Mouse (Mus musculus): ENCODE measurements at regions not wholly inside any gene's neighbourhood (a gene's known extent, or its start where the extent isn't known, plus 50 kb on each side); places are given as distances from the start of the nearest gene placed in this dataset.
A peak's percentile ranks its signal among the peaks of the same experiment; 100 is the strongest.

DNA sequence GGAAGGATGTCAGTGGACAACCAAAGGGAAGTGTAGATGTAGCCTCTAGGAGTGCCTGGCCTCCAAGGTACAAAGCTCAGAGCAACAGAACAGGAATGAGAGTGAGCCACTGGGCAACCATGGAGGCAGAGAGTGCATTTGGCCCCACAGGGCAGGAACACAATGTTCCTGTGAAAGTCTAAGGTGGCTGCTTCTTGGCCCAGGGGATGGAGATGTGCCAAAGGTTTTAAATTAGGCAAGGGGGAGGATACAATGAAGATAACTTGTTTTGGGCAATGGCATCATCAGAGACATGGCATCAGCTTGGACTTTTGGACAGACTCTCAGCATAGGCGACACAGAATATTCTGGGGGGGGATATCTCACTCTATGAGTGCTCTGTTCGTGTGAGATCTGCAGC lies 160.3 kb downstream of the En1 start:
- no peak for DNase-seq

DNA sequence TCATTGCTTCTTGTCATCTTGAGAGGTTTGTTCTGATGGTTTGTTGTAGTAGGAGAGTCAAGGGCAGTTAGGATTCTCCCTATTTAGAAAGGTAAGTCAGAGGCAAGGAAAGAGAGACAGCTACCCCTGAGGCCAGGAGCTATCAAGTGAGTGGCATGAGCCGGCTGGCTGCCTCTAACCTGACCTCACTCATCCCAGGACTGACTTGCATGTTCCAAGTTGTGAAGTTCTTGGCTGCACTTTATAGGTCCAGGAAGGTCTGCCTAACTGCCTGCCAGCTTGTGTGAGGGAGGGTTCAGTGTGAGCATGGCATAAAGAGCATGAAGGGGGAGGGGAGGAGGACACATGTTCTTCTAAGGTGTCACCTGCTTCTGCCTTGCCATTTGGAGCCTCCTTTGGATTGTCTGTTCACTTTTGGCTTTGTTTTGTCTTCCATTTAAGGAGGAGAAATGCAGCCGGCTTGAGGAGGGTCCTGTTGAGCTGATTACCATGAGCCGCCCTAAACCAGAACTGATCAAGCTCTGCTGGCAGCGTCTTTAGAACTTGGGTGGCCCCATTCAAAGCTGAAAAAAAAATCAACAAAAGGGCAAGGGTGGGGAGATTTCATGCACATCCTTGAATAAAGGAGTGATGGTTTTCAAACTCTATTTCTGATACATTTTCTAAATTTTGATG lies 160.8 kb downstream of the En1 start:
- DNase-seq = no peak

DNA sequence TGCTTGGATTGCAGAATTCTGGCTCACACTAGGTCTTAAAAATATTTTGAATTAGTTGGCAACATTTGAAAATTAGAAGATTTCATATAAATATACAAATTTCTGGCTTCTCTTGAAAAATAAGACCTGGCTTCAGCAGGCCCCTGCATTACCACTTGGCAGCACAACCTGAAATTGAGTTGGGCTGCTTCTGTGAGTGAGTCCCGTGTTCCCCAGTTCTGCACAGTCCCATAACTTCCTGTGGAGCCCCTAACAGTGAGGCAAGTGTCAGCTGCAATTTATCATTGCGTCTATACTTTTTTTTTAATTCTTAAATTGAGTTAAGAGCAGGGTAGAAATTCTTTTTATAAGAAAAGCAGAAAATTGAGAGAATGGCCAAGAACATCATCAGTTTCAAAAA lies 164.8 kb downstream of the En1 start:
- DNase-seq = no peak

DNA sequence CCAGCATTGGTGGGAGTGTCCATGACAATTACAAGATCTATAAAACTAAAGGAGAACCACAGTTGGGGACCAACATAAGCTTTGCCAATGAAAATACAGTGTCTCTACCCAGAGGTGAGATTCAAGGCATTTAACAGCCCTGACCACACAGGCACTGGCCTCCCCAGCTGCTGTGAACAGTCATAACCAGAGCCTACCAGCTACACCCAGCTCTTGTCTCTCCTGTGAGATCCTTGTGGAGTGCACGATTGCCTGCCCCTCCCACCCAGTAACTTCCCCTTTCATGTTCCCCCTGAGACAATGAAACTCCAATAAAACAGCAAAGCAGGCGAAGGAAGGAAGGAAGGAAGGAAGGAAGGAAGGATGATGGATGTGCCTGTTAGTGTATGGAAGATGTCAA lies 169.1 kb downstream of the En1 start:
- DNase-seq = no peak

DNA sequence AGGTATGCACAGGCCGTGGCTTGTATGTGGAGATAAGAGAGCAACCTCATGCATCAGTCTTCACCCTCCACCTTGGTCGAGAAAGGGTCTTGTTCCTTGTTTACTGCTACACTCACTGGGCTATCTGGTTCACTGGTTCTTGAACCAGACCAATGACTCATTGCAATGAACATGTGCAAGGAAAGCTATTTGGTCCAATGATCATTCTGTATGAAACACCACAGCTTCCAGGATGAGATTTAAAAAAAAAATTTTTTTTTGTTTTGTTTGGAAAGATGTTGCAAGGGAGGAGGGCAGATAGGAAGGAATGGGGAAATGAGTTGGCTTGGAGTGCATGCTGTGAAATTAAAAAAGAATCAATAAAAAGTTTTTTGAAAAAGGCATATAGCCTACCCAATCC lies 174.7 kb downstream of the En1 start:
- no peak for DNase-seq

DNA sequence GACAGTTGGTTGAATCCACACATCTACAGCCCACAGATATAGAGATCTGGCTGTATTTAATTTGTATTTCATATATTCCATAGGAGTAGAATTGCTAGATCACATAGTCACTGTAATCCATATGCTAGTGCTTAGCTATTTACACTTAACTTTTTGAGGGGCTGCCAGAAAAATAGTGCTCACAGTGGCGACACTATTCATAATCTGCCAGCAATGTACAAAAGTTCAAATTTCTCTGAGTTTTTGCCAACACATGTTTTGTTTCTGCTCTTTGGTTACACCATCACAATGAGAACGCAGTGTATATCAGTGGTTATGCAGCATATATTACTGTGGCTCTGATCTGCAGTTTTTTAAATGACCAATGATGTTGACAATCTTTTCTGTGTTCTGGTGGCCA lies 175.2 kb downstream of the En1 start:
- no peak for DNase-seq

DNA sequence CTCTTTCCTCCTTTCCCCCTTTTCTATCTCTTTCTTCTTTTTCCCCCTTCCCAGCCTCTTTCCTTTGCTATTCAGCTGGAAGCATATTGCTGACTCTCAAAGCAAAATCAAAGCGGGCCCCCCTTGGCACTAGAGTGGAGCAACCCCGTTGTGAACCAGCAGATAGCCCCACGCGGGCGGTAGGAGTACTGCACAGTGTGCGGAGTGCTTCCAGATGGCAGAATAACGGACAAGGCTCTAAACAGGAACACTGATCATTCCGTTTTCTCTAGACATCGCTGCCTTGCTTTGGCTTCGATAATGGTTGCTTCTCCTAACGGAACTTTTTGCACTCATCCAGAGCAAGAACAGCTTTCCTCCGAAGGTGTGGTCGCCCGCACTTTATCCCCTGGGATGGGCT lies 193.0 kb downstream of the En1 start:
- peak; percentile 34 to 62 for DNase-seq

DNA sequence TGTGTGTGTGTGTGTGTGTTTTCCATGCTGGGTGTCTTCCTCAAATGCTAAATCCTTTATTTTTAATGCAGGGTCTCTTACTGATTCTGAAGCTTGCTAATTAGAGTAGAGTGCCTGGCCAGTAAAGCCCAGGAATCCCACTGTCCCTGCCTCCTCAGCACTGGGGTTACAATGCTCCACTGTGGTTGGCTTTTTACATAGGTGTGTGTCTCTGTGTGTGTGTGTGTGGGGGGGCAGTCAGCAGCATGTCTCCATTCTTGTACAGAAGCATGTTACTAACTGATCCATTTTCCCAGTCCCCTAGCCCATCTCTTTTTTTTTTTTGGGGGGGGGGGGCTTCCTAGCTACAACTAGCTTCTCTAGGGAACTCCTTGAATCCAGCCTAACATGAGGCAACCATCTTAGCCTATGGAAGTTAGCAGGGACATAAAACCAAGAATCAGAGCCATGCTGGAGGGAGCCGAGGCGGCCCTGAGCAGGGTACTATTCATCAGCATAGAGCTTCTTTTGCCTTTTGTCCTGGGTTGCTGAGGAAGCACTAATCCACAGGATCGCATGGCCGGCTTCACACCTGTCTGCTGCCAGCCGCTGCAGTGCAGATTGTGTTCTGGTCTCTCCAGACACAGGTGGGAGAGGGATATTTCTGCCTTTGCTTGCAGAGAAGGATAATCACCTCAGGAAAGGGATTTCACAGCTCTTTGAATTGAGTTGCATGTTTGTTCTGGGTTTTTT lies 199.2 kb downstream of the En1 start:
- DNase-seq = no peak

DNA sequence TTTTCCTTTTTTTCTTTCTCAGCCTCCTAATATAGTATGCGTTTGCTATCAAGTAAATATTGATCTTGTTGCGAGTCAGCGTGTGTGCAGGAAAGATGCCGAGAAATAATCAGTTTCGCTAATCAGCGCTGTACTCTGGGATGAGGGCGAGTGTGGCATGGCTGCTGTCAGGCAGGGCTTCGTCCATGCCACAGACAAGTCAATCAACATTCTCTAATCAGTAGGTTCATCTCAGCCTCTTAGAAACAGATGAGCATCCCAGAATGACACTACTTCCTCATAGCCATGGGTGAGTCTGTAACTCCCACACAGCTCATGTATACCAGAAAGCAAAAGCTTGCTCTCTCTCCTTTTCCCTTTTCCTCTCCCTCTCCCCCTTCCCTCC lies 199.8 kb downstream of the En1 start:
- DNase-seq = no peak

DNA sequence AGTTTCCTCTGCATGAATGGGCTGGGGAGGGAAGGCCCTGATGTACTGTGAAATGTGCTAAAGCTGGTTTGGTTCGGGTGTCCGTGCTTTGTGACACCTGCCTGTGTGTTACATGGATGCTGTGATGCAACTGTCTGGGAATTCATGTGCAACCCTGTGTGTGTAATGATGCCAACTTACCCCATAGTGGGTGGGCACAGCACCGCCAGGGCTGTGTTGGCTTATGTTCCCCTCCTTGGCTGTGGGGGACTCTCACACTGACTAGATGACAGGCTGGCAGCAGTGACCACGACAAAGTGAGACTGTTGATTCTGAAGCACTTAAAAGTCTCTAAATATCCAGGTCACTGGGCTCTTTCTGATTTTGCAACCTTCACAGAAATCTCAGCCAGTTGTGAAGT lies 212.2 kb downstream of the En1 start:
- DNase-seq = no peak

DNA sequence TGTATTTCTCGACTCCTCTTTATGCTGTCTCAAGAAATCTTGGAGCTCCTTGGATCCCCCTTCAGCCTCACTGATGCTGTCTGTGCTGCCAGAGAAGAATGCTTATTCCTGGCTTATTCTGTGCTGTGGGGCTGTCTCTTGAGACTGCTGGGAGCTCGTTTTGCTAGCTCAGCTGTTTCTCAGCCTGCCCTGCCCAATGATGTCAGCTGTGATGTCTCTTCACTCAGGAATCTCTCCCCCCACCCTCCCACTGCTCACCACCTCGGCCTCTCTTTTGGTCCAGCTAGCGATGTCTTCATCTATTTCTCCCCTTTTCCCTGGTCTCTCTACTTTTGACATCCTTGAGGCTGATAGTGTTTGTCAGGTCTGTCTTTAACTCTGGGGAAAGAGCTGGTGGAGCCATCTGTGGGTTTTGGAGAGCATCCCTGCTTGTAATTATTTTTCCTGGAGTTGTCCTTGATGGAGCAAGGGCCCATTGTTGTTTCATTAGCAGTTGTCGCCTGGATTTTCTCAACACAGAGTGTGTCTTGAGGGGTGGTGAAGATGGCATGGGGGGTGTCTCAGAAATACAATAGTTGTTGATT lies 214.1 kb downstream of the En1 start:
- no peak for DNase-seq

DNA sequence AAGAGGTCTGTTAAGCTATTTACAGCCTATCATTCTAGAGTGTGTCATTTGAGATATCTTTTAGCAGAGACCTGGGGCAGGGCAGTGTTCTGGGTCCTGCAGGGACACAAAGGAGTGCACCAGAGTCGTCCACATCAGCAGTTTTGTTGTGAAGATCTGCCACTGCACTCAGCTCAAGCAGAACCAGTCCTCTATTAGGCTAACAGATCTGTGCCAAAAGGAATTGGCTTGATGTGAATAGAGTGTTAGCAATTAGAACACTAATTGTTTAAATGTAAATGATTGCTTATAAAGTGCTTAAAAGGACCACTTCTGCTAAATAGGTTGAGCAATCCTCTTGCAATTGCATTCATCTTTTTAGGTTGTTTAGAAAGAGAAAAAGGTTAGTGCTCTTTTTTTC lies 215.3 kb downstream of the En1 start:
- no peak for DNase-seq

DNA sequence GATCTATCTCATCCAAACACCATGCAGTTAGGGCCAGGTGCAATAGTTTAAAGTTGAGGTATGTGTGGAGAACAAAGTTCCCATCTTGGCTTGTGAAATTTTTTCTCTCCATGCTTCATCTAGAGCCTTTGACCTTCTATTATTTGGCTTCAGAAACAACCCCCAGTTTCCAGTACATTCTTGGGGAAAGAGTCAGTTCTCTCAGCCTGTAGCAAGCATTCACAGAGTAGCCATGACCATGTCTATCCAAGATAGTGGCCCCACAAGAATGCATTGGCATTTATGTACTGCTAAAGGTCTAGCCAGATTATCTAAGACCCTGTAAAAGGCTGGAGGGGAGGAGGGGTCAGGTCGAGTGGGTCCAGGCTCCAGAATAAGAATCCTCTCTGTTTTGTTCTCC lies 229.8 kb downstream of the En1 start:
- no peak for DNase-seq

DNA sequence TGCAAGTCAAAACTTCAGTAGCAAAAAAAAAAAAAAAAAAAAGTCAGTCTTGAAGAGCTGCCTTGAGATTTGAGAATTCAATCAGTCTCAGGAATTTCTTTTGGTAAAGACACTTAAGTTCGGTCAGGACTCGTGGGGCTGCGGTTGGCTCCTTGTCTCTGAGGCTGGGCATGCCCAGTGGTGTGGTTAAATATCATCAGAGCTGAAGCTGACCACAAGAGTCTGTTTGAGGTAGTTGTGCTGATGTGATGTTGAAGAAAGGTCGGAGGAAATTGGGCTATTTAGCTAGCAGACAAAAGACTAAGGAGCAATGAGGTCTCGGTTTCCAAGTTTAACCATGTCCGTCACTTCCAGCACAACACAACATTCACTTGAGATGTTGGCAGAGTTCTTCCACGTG lies 240.4 kb downstream of the En1 start:
- DNase-seq = no peak

DNA sequence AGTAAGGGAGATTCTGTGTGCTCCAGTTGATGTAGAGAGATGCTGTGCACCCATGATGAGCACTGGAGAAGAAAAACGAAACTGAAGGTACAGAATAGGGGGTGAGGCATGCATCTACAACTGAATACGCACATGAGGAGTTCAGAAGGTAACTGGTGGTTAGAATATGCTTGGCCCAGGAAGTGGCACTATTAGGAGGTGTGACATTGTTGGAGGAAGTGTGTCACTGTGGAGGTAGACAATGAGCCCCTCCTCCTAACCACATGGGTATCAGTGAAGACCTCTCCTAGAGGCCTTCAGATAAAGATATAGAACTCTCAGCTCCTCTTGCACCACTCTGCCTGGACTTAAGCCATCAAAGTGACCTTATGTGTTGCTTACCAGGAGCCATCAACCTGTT lies 243.9 kb downstream of the En1 start:
- DNase-seq = no peak

DNA sequence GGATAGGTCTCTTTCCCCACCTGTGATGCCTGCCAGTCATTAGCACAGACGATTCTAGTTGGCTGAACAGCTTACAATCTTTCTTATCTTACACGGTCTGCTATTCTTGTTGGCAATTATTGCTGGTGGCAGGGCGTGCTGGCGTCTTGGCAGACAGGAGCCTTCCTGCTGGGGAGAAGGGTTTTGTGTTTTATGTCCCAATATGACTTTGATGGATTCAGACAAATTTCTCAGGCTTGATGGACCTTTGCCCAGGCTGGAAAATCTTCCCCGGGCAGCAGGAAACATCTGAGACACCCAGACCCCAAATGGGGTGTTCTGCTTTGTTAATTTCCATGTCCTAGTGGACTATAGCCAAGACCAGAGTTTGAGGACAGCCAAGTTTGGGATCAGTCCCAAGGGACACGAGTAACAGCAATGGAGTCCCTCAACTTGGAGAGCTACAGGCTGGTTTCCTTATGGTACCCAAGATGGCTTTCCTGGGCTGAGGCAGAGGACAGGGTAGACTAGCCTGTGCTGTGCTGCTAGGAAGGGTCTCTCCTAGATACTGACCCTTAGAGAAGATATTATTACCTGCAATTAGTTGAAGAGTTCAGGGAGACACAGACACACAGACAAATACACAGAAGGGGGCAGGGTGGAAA lies 249.8 kb downstream of the En1 start:
- peak; percentile 30 to 53 for DNase-seq

DNA sequence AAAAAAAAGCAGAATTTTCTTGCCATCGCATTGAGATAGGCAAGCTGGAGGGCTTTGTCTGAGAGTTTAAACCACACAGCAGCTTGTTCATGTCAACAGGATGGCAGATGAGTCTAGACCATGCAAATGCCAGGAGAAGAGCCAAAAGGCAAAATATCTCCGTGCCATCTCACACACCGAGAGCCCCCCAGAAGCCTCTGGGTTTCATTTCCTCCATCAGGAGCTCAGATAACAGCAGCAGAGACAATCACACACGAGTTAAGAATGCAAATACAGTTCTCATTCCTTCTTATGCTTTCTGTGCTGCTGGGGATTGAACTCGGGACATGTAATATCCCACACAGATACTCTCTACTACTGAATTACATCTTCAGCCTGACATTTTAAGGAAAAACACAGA lies 255.3 kb downstream of the En1 start:
- no peak for DNase-seq

DNA sequence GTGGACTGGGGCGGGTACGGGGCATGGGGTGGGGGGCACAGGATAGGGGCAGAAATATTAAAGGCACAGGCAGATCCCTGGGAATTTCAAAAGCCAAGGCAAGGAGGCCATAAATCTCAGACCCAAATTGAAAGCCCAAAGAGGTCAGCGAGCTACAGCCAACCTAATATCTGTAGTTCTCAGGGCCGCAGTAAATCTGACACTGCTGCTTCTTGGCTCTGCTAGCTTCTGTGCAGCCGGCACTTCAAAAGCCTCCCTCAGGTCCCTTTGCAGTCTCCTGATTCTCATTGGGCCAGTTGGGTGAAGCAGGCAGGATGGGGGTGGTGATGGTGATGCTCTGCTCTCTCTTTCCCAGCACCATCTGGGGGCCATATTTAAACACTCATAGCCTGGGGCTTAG lies 257.3 kb downstream of the En1 start:
- no peak for DNase-seq

DNA sequence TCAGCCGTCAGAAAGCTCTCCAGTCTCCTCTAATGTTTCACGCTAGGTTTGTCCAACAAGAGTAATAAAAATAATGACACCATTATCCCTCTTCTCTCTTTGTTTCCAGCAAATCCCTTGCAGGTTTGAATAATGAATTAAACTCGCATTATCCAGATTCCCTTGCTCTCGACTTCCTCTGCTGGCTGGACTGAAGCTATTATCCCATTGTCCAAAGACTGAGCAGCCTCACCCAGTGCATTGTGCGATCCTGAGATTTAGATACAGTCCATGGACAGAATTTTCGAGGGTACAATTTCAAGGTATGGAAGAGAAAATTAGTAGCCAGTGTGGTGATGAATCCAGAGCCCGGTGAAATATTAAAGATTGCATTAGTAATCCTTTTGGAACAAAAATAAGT lies 270.3 kb downstream of the En1 start:
- no peak for DNase-seq

DNA sequence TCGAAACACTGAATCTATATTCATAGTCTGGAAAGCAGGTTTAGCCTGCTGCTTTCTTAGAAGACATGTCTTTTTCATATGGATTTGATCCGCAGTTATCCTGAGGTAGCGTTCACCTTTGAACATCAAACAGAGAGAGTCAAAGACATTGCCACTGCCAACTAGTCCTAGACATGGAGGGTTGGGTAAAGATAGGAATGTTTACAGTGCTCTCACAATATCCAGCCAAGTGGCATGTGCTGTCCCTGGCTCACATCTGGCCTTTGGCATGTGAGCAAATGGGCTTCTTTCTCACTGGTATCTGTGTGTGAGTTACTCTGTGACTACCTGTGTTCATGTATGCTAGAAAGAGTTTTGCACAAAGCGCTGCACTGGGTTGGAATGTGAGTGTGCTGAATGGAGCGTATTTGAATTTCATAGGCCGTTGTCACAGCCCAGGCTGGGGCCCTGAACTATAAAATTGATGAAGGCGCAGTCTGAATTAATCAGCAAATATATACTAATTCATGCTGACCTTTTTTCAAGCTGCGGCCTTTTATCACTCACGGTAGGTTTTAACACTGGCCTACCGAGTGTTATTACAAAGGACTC lies 280.8 kb downstream of the En1 start:
- no peak for DNase-seq

DNA sequence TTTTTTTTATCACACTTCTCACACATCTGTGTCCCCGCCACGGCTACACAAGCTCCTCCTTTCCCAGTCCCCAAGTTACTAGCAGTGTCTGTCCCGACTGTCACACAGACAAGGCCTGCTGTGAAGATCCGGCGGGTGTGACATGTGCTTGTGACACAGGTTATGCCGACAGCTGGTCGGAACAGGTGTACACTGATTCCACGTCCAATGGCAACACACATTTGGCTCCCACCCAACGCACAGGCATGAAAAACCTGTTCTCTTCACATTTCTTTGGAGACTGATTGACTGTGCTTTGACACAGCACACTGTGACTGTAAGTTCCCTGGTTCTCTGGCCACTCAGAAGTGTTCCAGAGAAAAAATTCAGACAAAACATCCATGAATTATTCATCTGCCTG lies 281.4 kb downstream of the En1 start:
- DNase-seq = peak; percentile 34 to 58

DNA sequence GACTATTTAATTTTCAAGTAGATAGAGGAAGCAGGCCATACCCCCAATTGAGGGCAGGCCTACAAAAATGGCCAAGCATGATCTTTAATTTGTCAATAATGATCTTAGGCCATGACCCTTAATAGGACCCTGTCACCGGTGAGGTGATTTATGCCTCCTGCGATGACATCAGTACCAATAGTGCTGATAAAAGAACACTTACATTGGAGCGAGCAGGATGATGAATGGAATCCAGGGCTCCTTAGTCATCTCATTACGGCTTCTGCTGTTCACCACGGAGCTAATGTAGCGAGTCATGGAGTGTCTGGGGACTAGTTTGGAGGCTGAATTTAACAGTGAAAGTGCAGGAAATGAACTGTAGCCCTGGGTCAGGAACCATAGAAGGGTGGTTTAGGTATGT lies 308.6 kb downstream of the En1 start:
- DNase-seq = no peak

DNA sequence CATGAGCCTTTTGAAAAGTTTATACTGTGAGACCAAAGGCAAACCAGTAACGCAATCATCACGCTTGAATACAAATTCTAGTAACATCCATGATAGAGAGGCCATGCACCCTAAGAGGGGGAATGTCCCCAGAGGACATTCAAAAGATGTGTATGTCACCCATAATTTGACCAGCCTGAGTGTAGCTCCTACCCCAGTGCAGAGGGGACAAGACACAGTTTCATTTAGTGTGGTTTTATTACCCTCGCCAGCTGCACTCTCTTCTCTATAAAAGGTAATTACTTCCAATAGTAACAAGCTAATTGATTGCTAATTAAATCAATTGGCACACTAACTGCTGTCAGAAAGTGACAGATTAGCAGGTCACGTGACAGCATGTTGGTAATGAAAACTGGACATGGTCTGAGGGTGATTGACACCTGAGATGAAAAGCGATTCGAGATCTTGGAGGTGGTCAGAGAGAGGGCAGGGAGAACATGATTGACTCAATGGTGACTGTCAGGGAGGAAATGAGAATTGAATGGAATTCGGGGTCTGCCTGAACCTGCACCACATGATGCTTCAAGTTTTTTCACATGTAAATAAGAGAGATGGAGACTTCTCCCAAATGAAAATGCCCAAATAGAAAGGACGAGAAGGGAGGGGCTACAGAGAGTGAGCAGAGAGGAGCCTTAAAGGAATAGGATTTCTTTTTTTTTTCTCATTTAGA lies 309.9 kb downstream of the En1 start:
- no peak for DNase-seq

All from cerebellum, postnatal 25 days (tissue).